Mouse (Mus musculus): ENCODE results near the gene Jade1. TPM values are rescaled to one million over a fixed set of nuclear protein-coding genes. Genes with fewer than 3 reads are reported as not detected.

Jade1 gene
- polyA plus RNA-seq, 1 experiment = 25.2 TPM

DNA sequence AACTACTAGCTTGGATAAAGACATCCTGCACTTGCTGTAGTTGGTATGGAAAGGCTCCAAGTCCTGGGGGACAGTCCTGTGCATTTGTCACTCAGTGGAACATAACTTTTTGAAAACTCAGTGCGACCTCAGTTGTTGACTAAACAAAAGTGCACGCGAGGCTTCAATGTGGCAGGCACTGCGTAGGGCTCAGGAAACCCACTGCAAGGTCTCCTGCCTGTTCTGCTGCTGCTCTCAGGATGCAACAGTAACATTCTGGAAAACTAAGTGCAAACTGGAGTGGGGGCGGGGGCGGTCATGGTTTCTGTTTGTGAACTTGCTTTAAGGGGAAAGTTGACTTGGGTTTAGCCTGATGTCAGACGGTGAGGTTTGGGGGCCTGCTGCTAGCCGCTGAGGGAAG, 51.9 kb downstream of the Jade1 start:
- H3K4me3 ChIP-seq (ENCODE audit: insufficient read depth, low read depth, low read length) = no peak overlapping the region
- H3K4me1 ChIP-seq (ENCODE audit: control insufficient read depth, insufficient read depth, insufficient read length, low read length) = peaks cover 5% of the 10 kb centered on the region
- no peak overlapping the region for H3K27ac ChIP-seq (replicated peaks; ENCODE audit: low read depth, low read length)

DNA sequence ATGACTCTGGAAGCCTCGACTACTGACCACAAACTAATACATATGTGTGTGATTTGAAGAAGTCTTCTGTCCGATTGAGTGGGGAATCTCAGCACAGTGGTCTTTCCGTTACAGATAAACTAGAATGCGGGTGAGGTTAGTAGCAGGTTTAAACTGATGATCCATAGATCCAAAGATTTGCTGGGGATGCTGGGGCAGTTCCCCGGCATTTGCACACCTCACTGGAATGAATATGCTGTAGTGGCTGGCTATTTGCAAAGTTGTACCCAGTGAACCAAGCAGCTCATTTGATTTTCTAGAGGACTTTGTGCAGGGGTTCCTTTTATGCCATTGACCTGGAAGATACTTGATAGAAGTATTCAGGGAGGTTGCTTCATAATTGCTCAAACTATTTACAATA, 53.5 kb downstream of the Jade1 start:
- Histone ChIP-seq H3K4me3 (ENCODE audit: insufficient read depth, low read depth, low read length) (no peak overlapping the region), H3K27ac (replicated peaks; ENCODE audit: low read depth, low read length) (no peak overlapping the region), H3K4me1 (ENCODE audit: control insufficient read depth, insufficient read depth, insufficient read length, low read length) (no peaks in the 10 kb centered on the region)

DNA sequence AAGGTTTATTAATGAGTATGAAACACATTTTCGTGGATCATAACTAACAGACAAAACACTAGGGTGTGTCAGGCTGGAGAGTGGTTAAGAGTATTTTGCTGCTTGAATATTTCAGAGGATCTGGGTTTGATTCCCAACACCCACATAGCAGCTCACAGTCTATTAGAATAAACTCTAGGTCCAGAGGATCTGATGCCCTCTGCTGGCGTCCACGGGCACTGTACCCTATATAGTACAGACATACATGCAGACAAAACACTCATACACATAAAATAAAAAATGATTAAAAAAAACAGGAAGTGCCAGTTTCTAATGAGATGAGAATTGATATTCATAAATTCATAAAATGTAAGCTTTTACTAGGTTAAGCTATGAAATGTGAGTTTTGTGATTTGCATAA, 56.7 kb downstream of the Jade1 start:
- no peak overlapping the region for H3K27ac ChIP-seq (replicated peaks; ENCODE audit: low read depth, low read length)
- no peaks in the 10 kb centered on the region for H3K4me1 ChIP-seq (ENCODE audit: control insufficient read depth, insufficient read depth, insufficient read length, low read length)
- H3K4me3 ChIP-seq (ENCODE audit: insufficient read depth, low read depth, low read length) = no peak overlapping the region

DNA sequence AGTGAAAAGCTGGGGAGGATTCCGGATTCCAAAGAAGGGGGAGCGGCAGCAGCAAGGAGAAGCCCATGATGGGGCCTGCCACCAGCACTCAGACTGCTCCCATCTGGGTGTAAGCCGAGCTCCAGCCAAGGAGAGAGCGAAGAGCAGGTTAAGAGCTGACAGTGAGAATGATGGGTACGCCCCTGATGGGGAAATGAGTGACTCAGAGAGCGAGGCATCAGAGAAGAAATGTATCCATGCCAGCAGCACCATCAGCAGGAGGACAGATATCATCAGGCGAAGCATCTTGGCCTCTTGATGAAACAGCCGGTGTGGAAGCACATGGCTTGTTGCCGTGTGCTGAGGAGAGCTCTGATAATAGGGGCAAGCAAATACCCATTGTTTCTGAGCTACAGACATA, 58.2 kb downstream of the Jade1 start:
- H3K27ac ChIP-seq (replicated peaks; ENCODE audit: low read depth, low read length) = no peak overlapping the region
- no peaks in the 10 kb centered on the region for H3K4me1 ChIP-seq (ENCODE audit: control insufficient read depth, insufficient read depth, insufficient read length, low read length)
- no peak overlapping the region for H3K4me3 ChIP-seq (ENCODE audit: insufficient read depth, low read depth, low read length)

DNA sequence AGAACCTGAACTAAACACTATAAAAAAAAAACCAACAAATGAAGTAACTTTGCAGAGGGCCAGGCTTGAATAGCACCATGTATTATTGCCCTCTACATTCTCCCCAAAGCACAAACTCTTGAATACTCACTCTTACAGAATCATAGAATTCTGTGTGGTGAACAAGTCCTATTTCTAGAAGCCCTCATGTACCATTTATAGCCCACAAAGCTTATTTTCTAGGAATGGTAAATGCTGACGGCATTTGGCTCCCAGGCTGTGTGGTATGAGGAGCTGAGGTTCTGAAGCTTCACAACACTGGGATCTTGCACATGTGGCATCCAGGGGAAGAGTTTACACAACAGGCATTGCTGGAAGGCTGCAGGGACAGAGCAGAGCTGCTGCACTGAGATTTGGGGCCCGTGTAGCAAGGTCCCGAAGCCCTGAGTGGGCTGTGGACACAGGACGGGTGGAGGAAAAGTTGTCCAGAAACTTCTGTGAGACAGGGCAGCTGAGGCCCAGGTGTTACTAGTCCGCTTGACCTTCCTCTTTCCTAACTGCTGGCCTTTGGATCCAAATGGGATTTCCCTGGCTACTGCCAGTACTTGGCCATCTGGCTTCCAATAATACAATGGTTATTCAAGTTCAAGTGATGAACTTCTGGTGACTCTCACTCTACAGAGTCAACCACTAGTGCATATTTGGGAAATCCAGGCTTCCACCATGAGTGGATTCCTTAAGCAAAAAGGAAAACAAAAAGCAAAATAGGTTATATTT, 58.9 kb downstream of the Jade1 start:
- H3K4me1 ChIP-seq (ENCODE audit: control insufficient read depth, insufficient read depth, insufficient read length, low read length) = no peaks in the 10 kb centered on the region
- no peak overlapping the region for H3K27ac ChIP-seq (replicated peaks; ENCODE audit: low read depth, low read length)
- no peak overlapping the region for H3K4me3 ChIP-seq (ENCODE audit: insufficient read depth, low read depth, low read length)

DNA sequence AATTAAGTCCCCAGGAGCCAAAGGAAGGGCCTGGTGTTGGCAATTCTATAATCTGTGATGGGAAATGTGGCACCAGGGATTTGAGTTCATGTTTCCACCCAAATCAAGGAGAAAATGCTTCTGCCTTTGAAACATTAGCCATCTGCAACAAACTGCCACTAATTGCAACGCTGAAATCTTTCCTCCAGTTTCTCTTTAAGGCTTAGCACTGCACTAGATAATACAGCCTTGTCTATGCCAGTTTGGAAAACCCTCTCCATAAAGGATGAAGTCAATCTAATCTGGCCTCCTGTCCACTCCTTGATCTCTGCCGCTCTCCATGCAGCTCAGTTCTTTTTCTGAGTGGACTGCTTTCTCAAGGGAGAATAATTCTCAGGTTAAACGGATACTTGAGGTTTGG, 62.5 kb downstream of the Jade1 start:
- H3K4me1 ChIP-seq (ENCODE audit: control insufficient read depth, insufficient read depth, insufficient read length, low read length) = no peaks in the 10 kb centered on the region
- no peak overlapping the region for H3K27ac ChIP-seq (replicated peaks; ENCODE audit: low read depth, low read length)
- H3K4me3 ChIP-seq (ENCODE audit: insufficient read depth, low read depth, low read length) = no peak overlapping the region

DNA sequence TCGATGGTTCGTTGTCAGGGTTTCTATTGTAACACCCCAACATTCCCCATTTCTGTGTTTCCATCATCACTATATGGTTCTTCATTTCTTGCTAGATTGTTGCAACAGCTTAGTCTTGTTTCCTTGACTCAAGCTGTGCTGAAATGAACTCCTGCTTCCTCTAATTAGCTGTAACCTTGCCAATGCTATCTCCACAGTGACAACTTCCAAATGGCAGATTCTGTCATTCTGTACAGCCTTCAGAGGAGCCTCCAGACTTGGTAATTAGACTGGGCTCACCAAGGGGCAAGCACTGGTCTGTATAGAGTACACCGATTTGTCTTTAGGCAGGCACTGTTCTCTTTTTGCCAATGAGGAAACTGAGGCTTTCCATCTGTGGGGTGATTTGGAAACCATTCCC, 63.0 kb downstream of the Jade1 start:
- Histone ChIP-seq H3K27ac (replicated peaks; ENCODE audit: low read depth, low read length) (no peak overlapping the region), H3K4me1 (ENCODE audit: control insufficient read depth, insufficient read depth, insufficient read length, low read length) (no peaks in the 10 kb centered on the region), H3K4me3 (ENCODE audit: insufficient read depth, low read depth, low read length) (no peak overlapping the region)

DNA sequence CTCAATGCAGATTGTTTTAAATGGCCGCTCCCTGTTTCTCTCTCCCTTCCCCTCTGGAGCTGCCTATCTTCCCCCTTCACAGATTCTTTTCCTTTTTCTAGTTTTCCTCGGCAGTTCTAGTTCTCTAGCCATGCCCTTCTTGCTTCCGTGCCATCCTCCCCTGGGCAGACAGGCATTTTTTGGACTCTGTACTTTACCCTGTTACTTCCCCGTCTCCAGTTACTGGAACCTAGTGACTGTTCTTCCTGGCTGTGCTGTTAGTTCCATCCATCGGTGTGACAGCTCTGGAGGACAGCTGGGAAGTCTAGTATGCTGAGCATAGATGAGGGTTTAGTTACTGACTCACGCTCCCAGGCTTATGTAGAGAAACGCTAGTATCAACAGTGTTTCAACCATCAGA, 65.4 kb downstream of the Jade1 start:
- Histone ChIP-seq H3K27ac (replicated peaks; ENCODE audit: low read depth, low read length) (no peak overlapping the region), H3K4me1 (ENCODE audit: control insufficient read depth, insufficient read depth, insufficient read length, low read length) (no peaks in the 10 kb centered on the region), H3K4me3 (ENCODE audit: insufficient read depth, low read depth, low read length) (no peak overlapping the region)

DNA sequence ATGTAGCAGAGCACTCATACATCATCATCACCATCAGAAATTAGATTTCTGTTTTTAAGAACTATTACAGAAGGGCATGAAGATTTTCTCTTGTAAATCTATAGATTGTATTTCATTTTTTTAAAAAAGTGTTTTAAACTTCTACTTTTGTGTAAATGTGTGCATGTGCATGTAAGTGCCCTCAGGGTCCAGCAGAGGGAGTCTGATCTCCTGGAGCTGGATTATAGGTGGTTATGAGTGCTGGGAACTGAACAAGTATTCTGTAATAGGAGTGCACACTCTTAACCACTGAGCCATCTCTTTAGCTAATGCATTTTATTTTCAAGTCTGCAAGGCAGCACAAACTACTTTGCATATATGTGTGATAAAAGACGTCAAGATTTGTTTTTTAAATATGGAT, 100.1 kb downstream of the Jade1 start:
- Histone ChIP-seq H3K4me1 (ENCODE audit: control insufficient read depth, insufficient read depth, insufficient read length, low read length) (no peaks in the 10 kb centered on the region), H3K27ac (replicated peaks; ENCODE audit: low read depth, low read length) (no peak overlapping the region), H3K4me3 (ENCODE audit: insufficient read depth, low read depth, low read length) (no peak overlapping the region)

Other genes with a start within 250 kb of the Jade1 start
- 4.2 and 4.6 TPM in 2 replicates for gene Sclt1, start 186.8 kb downstream of the Jade1 start, polyA plus RNA-seq (2012; ENCODE audit: insufficient read depth, insufficient read length, missing spikeins)
- 18.4 and 26.0 TPM in 2 replicates for gene D3Ertd751e, start 186.9 kb downstream of the Jade1 start, polyA plus RNA-seq (2012; ENCODE audit: insufficient read depth, insufficient read length, missing spikeins)